Mouse (Mus musculus): ENCODE measurements around the gene Gm17545.

DNA sequence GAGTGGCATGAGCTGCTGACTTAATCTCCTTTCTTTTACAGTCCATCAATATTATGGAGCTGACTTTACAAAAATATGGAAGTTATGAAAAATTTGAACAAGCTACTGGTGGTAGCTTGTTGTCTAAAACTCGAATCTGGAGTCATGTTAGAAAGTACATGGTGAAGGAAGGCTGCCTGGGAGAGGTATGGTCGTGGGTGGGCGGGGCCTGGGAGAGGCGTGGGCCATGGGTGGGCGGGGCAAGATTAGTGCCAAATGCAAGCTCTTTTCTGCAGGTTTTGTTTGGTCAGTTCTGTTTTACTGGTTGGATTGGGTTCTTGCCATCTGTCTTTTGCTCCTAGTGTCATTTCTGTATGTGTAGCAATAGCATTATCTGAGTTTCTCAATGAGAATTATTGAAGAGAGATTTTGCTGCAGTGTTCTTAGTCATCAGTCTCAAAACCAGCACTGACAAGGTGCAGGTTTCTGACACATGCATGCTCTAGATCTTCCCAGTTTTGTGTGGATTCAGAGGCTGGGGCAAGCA lies 23.7 kb upstream of the Gm17545 start:
- TF ChIP-seq CTCF (IDR thresholded peaks at IDR 0.05; ENCODE audit: low read depth, low read length) (no peak), GATA1 (IDR thresholded peaks at IDR 0.05; ENCODE audit: borderline replicate concordance, low read length) (no peak), POLR2AphosphoS5 (IDR thresholded peaks at IDR 0.05; ENCODE audit: insufficient replicate concordance, low read depth, low read length) (no peak), TAL1 (conservative IDR thresholded peaks at IDR 0.05; ENCODE audit: low read depth, low read length) (no peak), GATA2 (IDR thresholded peaks at IDR 0.05; ENCODE audit: borderline replicate concordance, low read depth, low read length) (no peak)

Data from G1E (cell line).